Mouse (Mus musculus) midbrain, postnatal 0 days (tissue): ENCODE measurements around the gene Rsph3b. TPM values are rescaled to one million over a fixed set of nuclear protein-coding genes. Genes with fewer than 3 reads are reported as not detected.
"Not testable (repeated sequence)": the region's sequence is repeated elsewhere in the genome, so short reads cannot be mapped to it uniquely, and the experiment has no call there.

Source experiments
- ATAC-seq: fragments of 200-750 bp; cut with Nextera tagmentation; 2 replicates; pipeline ENCODE4 v1.8.0; 2017; ENCODE audit warnings: moderate number of reproducible peaks, mild to moderate bottlenecking, moderate TSS enrichment, moderate library complexity; ENCODE audit not compliant: low FRiP score
- DNase-seq: peaks from one replicate; pipeline ENCODE4 v3.0.0-alpha.2; 2015; ENCODE audit warnings: low spot score
- H3K27ac ChIP-seq: fragments of 300-500 bp; sonication (generic); 2 replicates; pipeline ENCODE4 v1.5.1; 2014; ENCODE audit warnings: low read depth, mild to moderate bottlenecking, low read length, mixed read lengths
- H3K27me3 ChIP-seq: fragments of 300-500 bp; sonication (generic); 2 replicates; pipeline ENCODE4 v1.6.1; 2014; ENCODE audit warnings: low read length, control low read depth, mixed read lengths; ENCODE audit not compliant: insufficient read depth
- H3K36me3 ChIP-seq: fragments of 300-500 bp; sonication (generic); 2 replicates; pipeline ENCODE4 v1.6.1; 2014; ENCODE audit warnings: low read length, control low read depth, mixed read lengths; ENCODE audit not compliant: insufficient read depth
- H3K4me1 ChIP-seq: fragments of 300-500 bp; sonication (generic); 2 replicates; pipeline ENCODE4 v1.6.1; 2014; ENCODE audit warnings: mild to moderate bottlenecking, control low read depth, antibody characterized with exemption, low read length, mixed read lengths; ENCODE audit not compliant: insufficient read depth
- H3K4me2 ChIP-seq: fragments of 300-500 bp; sonication (generic); 2 replicates; pipeline ENCODE4 v1.6.1; 2014; ENCODE audit warnings: low read depth, mild to moderate bottlenecking, low read length, mixed read lengths; ENCODE audit not compliant: poor library complexity, severe bottlenecking
- H3K4me3 ChIP-seq: fragments of 300-500 bp; sonication (generic); 2 replicates; pipeline ENCODE4 v1.5.1; 2014; ENCODE audit warnings: low read depth, mild to moderate bottlenecking, low read length, moderate library complexity
- H3K9ac ChIP-seq: fragments of 300-500 bp; sonication (generic); replicated peaks from 2 replicates; pipeline ENCODE4 v1.6.1; 2014; ENCODE audit warnings: mild to moderate bottlenecking, low read length, moderate library complexity, mixed read lengths; ENCODE audit not compliant: poor library complexity, severe bottlenecking
- H3K9me3 ChIP-seq: fragments of 300-500 bp; sonication (generic); 2 replicates; pipeline ENCODE4 v1.6.1; 2016; ENCODE audit warnings: low read length, control low read depth
- CTCF ChIP-seq: IDR thresholded peaks from 2 replicates; pipeline ENCODE4 v1.5.1; 2016; ENCODE audit warnings: antibody characterized with exemption, mild to moderate bottlenecking
- WGBS: fragments of 180-500 bp; shearing (Covaris S2); extraction: QIAGEN DNeasy Blood & Tissue Kit; methylation state at CpG from one replicate; pipeline ENCODE4 v1.1.7; 2014; 5-methylcytosine and 5-hydroxymethylcytosine counted together
- polyA plus RNA-seq: library from polyadenylated mRNA; unstranded; fragments of >200 nt; fragmentation: Nextera tagmentation; extraction: Ambion mirVana; gene quantifications from 2 replicates; pipeline ENCODE4 v1.2.1, GENCODE M21; 2015
- total RNA-seq: library from RNA; depleted of rRNA; stranded (reverse); fragments of >200 nt; gene quantifications from 2 replicates; pipeline ENCODE4 v1.2.3, GENCODE M21; 2014; rRNA removed

The Rsph3b gene
- total RNA-seq = 28.3 and 28.9 TPM in 2 replicates
- 59.7 and 64.4 TPM in 2 replicates for polyA plus RNA-seq

DNA sequence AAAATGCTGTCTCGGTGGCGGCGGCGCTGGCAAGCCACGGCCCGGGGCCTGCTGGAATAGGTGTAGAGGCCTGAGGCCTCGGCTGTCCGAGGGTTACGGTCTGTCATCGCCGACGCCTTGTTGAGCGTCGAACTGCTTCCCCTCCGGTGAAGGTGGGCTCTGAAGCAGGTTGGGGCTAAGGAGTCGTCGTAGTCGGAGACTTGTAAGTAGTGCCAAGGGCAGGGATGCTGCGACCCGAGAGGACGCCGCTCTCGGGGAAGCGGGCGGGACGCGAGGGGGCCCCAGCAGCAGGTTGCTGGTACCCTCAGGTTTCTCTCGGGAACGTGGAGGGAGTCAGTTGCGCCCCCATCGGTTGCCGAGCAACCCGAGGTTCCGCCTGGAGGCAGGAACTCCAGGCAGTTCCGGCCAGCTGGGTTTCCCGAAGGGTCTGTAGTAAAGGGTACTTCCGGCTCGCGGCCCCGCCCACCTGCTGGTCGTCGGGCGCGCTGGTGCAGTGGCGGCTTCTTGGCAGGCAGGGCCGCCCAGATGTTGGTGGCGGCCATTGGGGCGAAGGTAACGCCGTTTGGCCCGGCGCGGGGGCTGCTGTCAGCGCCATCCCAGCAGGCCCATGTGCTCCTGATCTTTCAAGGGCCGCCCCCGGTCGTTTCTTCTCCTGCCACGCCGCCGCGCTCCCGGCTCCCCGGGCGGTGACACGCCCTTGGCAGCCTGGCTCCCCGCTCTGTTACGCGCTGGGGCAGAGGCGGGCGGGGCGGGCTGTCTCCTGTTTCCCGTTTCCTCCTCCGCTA lies at the start of gene Rsph3b:
TSS of gene Rsph3b (minus strand) at position 699 of the 785 bp plus-strand sequence.
- H3K36me3 ChIP-seq, H3K27me3 ChIP-seq, H3K4me1 ChIP-seq, H3K9me3 ChIP-seq: not testable (repeated sequence)
- WGBS = under 1% methylated on average over 52 of the region's 73 CpGs
- peak; percentile 90 for DNase-seq
- TF ChIP-seq CTCF = peak; percentile 30; the same call in 1 of the 2 replicates
- Histone ChIP-seq H3K9ac (peak within 1 kb of the TSS; percentile 62), H3K27ac (peak within 1 kb of the TSS; percentile 67), H3K4me3 (peak within 1 kb of the TSS; percentile 48), H3K4me2 (peak within 1 kb of the TSS; percentile 47)
- peak; percentile 95 for ATAC-seq

DNA sequence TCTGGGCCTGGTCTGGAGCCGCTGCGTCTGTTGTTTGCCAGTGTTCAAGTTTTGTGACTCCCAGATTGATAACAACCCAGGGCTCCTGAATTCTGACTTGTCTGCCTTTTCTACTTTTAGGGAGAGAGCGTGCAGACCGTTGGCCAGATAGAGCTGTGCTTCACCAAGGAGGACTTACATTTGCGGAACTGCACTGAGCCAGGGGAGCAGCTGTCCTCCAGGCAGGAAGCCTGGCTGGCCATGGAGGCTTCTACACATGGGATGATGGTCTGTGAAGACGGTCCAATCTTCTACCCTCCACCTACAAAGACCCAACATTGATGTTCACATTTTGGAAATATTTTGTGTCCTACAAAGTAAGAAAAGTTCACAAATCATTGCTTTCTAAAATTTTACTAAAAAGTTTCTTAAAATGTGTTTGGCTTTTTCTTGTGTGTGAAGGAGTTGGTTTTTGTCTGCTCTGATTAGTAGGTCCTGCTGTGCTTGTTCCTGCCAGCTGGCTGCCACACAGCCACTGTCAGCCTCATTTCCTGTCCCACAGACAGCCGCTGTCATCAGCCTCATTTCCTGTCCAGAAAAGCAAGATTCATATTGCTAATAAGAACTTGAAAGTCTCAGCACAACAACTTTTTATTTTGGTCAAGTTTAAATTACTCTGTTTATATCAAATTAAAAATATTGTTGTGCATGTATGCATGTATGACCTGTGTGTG lies 49.5 kb upstream of the Rsph3b start:
- H3K4me3 ChIP-seq, H3K9ac ChIP-seq, ATAC-seq, H3K27ac ChIP-seq, DNase-seq, H3K27me3 ChIP-seq, H3K4me1 ChIP-seq, H3K4me2 ChIP-seq, H3K9me3 ChIP-seq, H3K36me3 ChIP-seq: not testable (repeated sequence)
- WGBS = no CpG with 5 or more reads among the region's 7 CpGs

DNA sequence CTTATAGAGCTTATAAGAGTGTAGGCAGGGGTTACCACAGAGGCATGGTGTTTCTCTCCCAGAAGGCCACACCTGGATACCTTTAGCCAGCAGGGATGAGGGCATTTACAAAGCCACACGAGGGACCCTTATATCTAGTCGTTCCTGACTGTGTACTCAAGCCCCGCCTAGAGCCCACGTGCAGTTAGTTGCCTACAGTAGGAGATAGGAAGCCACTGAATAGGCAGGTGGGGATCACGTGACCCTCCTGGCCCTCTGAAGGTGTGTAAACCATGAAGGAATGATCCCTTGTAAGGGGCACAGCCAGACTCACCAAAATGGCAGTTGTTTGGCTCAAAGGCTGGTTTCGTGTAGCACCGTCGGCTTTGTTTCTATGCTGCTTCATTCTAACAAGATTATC lies 48.3 kb upstream of the Rsph3b start:
- H3K4me1 ChIP-seq, H3K4me2 ChIP-seq, H3K9me3 ChIP-seq, H3K9ac ChIP-seq, DNase-seq, H3K36me3 ChIP-seq, H3K27me3 ChIP-seq, H3K27ac ChIP-seq, H3K4me3 ChIP-seq, ATAC-seq: not testable (repeated sequence)
- 87% methylated on average over 8 of the region's 8 CpGs for WGBS

DNA sequence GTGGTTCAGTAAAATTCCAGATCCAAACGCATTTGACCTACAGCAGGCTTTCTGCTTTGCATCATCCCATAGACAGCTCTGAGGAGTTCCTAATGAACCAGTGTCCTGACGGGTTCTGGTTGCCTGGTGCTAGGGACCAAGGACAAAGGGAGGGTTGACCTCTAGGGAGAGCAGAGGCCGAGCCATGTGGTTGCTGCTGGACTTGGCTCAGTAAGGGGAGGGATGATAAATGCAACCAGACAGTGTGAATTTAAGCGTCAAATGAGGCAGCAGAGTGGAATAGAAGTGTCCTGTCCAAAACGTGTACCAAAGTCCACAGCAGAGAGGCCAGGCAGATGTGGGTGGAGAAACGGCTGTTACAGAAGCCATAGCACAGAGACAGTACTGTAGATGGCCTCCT lies 47.0 kb upstream of the Rsph3b start:
- no CpG with 5 or more reads among the region's 6 CpGs for WGBS
- not testable (repeated sequence) for DNase-seq, H3K9me3 ChIP-seq, H3K4me2 ChIP-seq, H3K9ac ChIP-seq, H3K27ac ChIP-seq, H3K36me3 ChIP-seq, H3K27me3 ChIP-seq, H3K4me3 ChIP-seq, ATAC-seq, H3K4me1 ChIP-seq

DNA sequence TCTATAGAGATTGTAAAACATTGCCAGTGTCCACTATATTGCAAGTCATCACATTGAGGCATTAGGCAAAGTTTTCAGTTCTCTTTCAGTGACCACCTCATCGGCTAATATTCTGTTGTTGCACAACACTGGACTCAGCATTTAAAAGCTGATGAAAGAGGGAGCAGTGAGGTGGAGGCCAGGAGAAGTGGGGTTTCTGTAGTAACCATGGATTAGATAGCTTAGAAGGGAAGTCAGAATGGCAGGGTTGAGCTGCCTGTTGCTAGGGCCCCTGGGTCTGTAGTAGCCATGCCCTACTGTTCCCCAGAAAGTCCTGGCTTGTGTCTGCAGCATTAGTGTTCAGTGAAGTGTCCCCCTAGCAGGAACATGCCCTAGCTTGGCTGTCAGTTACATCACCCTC lies 37.6 kb upstream of the Rsph3b start:
- not testable (repeated sequence) for DNase-seq, H3K4me1 ChIP-seq, H3K27me3 ChIP-seq, H3K27ac ChIP-seq, H3K4me3 ChIP-seq, H3K4me2 ChIP-seq, ATAC-seq, H3K36me3 ChIP-seq, H3K9me3 ChIP-seq, H3K9ac ChIP-seq
- WGBS = 95% methylated on average over 1 of the region's 1 CpGs

DNA sequence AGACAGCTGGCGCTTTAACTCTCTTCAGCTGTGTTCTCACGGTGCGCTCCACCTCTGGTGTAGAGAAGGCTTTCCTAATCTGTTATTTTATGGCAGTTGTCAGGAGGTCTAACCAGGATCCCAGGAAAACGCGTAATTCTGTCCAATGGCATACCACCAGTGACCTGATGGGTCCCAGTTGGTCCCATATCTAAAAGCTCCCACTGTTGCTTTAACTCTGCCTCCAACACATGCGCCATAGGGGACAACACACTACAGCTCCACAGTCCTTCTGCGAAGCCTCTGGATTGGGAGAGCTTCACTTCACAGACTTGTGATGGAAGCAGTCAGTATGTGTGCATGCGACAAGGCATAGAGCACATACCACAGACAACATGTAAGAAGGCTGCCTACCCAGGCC lies 31.7 kb upstream of the Rsph3b start:
- H3K4me2 ChIP-seq, H3K27me3 ChIP-seq, H3K27ac ChIP-seq, H3K4me1 ChIP-seq, ATAC-seq, DNase-seq, H3K4me3 ChIP-seq, H3K36me3 ChIP-seq, H3K9me3 ChIP-seq, H3K9ac ChIP-seq: not testable (repeated sequence)
- 94% methylated on average over 5 of the region's 8 CpGs for WGBS

DNA sequence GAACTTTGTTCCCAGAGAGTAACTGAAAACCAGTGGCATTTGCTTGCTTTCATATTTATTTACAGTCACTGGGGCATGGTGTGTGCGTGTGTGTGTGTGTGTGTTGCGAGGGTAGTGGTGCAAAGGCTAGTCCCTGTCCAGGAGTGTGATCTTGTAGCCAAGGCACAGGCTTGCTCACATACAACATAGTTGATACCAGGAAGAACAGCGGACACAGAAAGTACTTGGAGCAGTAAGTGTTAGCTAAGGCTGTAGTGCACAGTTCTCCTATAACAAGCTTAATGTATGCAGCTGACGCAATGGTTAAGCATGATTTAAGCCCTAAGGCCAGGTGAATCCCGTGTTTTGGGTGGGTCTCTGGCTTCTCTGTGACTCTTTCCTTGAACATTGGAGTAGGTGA lies 30.9 kb upstream of the Rsph3b start:
- not testable (repeated sequence) for H3K9ac ChIP-seq, H3K27ac ChIP-seq, ATAC-seq, H3K4me1 ChIP-seq, H3K36me3 ChIP-seq, H3K9me3 ChIP-seq, DNase-seq, H3K27me3 ChIP-seq
- Histone ChIP-seq H3K4me2 (peak overlapping the region; percentile 54), H3K4me3 (peak overlapping the region; percentile 38)
- 14% methylated on average over 5 of the region's 5 CpGs for WGBS

DNA sequence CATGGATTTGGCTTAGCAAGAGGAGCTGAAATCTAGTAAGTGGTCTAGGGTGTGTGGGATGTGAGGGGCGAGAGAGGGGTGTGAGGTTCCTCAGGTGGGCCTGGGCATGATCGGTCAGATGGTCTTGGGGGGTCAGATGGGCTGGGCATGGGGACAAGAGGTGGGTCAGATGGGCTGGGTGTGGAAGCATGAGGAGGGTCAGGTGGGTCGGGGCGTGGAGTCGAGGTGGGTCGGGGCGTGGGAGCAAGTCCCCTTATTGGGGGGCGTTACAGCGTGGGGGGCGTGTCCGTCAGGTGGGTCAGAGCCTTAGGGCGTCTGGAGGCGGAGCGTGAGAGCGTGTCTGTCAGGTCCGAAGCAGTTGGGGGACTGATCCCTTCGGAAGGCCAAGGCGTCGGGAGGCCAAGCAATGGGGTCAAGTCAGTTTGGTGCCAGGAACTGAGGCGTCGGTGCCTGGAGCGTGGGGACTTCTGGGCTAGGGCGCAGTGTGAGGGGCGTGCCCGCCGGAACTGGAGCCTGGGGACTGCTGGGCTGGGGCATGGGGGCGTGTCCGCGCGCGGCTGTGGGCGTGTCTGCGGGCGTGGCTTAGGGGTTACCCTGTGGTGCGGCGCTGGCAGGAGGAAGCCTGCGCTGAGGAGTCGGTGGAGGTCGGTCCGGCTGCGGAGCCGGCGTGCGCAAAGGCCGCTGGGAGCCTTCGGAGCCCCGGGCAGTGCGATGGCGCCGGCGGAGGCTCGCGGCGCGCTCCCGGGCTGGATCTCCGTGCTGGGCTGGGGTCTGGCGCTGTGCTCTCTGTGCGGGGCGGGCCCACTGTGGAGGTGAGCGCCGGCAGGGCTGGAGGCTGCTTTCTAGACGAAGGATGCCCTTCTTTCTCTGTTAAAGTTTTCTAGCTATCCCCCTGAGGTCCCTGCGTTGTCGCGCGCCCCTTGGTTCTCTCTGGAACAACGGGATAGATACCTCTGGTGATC lies 30.1 kb upstream of the Rsph3b start, which contains the start of gene Gm49721:
TSS of gene Gm49721 (plus strand) at position 618 of the 962 bp plus-strand sequence.
- WGBS = 0% methylated on average over 21 of the region's 68 CpGs
- ATAC-seq = peak; percentile 88
- H3K27me3 ChIP-seq, H3K27ac ChIP-seq, H3K36me3 ChIP-seq, H3K9me3 ChIP-seq, H3K4me1 ChIP-seq, DNase-seq, H3K9ac ChIP-seq: not testable (repeated sequence)
- Histone ChIP-seq H3K4me3 (peak within 1 kb of the TSS; percentile 38), H3K4me2 (peak within 1 kb of the TSS; percentile 54)
